Mouse (Mus musculus): Measurements from ENCODE around the gene Six3. TPM values are rescaled to one million over a fixed set of nuclear protein-coding genes. Genes with fewer than 3 reads are reported as not detected.

Six3 gene
- polyA plus RNA-seq (2012; rRNA removed), result 0.06 and 2.3 TPM in 2 replicates

DNA sequence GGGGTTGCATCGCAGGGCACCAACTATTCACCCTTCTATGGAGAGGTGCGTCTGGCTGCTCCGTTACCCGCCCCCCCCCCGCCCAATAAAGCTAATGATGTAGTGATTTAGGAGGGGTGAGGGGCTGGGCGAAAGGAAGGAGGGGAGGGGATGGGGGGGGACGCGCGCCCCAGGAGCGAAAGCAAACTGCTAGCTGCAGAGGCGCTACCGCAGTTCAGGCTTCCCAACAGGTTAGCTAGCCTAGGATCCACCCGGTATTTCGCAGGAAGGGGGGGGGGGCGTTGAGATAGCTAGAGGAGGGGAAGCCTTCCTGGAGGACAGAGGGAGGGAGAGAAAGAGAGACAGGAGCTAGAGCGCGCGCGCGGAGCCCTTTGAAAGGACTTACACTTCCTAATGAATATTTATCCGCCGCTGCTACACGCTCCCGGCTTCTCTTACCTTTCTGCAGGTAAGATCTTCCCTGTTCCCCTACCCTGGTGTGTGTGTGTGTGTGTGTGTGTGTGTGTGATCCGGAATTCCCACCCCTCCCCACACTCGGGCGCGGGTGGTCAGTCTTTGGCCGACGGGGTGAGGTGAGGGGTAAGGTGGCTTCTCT is at the start of gene Six3:
Gene Six3, plus strand, starts transcription at position 343 of the 595 bp plus-strand sequence.
- Histone ChIP-seq H3K4me1 (ENCODE audit: control insufficient read depth, insufficient read depth, low read length) (no peaks in the 10 kb centered on the region), H3K27ac (ENCODE audit: insufficient read depth, low read length) (no peak within 1 kb of the TSS), H3K4me3 (ENCODE audit: insufficient read depth, low read length) (0 out of 2 replicates have a peak within 1 kb of the TSS, but pooled peaks have one; percentile 16)
- TF ChIP-seq CTCF (IDR thresholded peaks at IDR 0.05; ENCODE audit: extremely low read depth, insufficient read depth, low read length), result no peak
- no peak for TF ChIP-seq POLR2A (IDR thresholded peaks at IDR 0.05; ENCODE audit: extremely low read depth, insufficient read depth, low read length)

DNA sequence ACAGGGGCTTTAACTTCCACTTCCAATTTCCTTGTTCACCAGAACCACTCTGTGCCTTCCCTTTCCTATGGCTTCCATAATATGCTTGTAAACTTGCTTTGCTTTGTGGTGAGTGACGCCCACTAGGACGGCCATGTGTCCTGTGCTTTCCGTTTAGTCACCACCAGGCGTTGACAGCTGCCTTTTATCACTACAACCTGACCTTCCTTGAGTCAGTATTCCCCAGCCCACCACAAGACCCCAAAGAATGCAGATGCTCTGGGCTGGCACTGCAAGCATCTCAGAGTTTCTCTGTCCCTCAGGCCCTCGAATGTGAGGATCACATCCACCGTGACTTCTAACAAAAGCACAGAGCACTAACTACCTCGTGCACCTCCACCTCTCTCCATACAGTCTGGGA is 49.3 kb upstream of the Six3 start:
- no peak overlapping the region for H3K27ac ChIP-seq (ENCODE audit: insufficient read depth, low read length)
- TF ChIP-seq CTCF (IDR thresholded peaks at IDR 0.05; ENCODE audit: extremely low read depth, insufficient read depth, low read length) (no peak), POLR2A (IDR thresholded peaks at IDR 0.05; ENCODE audit: extremely low read depth, insufficient read depth, low read length) (no peak)
- H3K4me3 ChIP-seq (ENCODE audit: insufficient read depth, low read length), result no peak overlapping the region
- H3K4me1 ChIP-seq (ENCODE audit: control insufficient read depth, insufficient read depth, low read length), result no peaks in the 10 kb centered on the region

DNA sequence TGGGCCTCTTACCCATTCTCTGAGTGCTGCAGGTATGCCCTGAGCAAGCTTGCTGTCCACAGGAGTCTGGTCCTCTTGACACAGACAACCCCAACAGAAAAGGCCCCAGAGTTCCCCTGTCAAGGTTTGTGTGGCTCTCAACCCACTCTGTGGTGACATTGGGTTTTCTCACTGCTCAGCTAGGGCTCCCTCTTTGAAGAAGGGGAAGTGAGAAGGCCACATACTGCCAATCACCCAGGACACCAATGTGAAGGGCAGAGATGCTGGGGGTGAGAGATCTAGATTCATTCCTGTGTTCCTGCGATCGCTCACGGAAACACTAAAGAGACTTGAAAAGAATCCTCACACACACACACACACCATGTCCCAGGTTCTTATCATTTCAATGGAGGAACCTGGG is 39.4 kb upstream of the Six3 start:
- Histone ChIP-seq H3K4me1 (ENCODE audit: control insufficient read depth, insufficient read depth, low read length) (no peaks in the 10 kb centered on the region), H3K27ac (ENCODE audit: insufficient read depth, low read length) (no peak overlapping the region), H3K4me3 (ENCODE audit: insufficient read depth, low read length) (no peak overlapping the region)
- TF ChIP-seq CTCF (IDR thresholded peaks at IDR 0.05; ENCODE audit: extremely low read depth, insufficient read depth, low read length), result no peak
- no peak for TF ChIP-seq POLR2A (IDR thresholded peaks at IDR 0.05; ENCODE audit: extremely low read depth, insufficient read depth, low read length)

DNA sequence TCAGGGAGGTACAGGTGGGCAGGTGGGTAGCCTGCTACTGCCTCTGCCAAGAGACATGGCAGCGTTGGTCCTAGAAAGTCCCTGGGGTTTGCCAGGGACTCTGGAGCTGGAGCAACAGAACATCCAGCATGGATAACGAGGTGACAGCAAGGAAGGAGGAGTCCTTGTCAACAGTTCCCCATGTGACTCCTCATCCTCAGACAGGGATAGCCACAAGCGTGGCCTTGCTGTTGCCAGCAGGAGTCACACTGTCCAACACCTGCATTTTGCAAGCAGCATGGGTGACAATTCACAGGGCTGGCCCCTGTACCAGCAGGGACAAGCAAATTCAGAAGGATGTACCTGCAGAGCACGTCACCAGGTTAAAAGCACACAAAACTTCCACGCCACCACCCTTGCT is 35.1 kb upstream of the Six3 start:
- Histone ChIP-seq H3K4me1 (ENCODE audit: control insufficient read depth, insufficient read depth, low read length) (no peaks in the 10 kb centered on the region), H3K27ac (ENCODE audit: insufficient read depth, low read length) (no peak overlapping the region), H3K4me3 (ENCODE audit: insufficient read depth, low read length) (no peak overlapping the region)
- TF ChIP-seq CTCF (IDR thresholded peaks at IDR 0.05; ENCODE audit: extremely low read depth, insufficient read depth, low read length), result no peak
- TF ChIP-seq POLR2A (IDR thresholded peaks at IDR 0.05; ENCODE audit: extremely low read depth, insufficient read depth, low read length), result no peak

GRCm38 (mm10) chr17:85579350-85579749 is 34.1 kb upstream of the Six3 start:
- H3K4me1 ChIP-seq (ENCODE audit: control insufficient read depth, insufficient read depth, low read length), result no peaks in the 10 kb centered on the region
- TF ChIP-seq CTCF (IDR thresholded peaks at IDR 0.05; ENCODE audit: extremely low read depth, insufficient read depth, low read length) (no peak), POLR2A (IDR thresholded peaks at IDR 0.05; ENCODE audit: extremely low read depth, insufficient read depth, low read length) (no peak)
- H3K27ac ChIP-seq (ENCODE audit: insufficient read depth, low read length), result no peak overlapping the region
- no peak overlapping the region for H3K4me3 ChIP-seq (ENCODE audit: insufficient read depth, low read length)

- Histone ChIP-seq H3K27ac (ENCODE audit: insufficient read depth, low read length) (no peak overlapping the region), H3K4me1 (ENCODE audit: control insufficient read depth, insufficient read depth, low read length) (no peaks in the 10 kb centered on the region), H3K4me3 (ENCODE audit: insufficient read depth, low read length) (no peak overlapping the region)
- TF ChIP-seq POLR2A (IDR thresholded peaks at IDR 0.05; ENCODE audit: extremely low read depth, insufficient read depth, low read length), result no peak
- no peak for TF ChIP-seq CTCF (IDR thresholded peaks at IDR 0.05; ENCODE audit: extremely low read depth, insufficient read depth, low read length)
These were observed 33.2 kb upstream of the Six3 start for GRCm38 (mm10) chr17:85580221-85580620.

GRCm38 (mm10) chr17:85584170-85584569 is 29.2 kb upstream of the Six3 start:
- no peak for TF ChIP-seq CTCF (IDR thresholded peaks at IDR 0.05; ENCODE audit: extremely low read depth, insufficient read depth, low read length)
- no peak for TF ChIP-seq POLR2A (IDR thresholded peaks at IDR 0.05; ENCODE audit: extremely low read depth, insufficient read depth, low read length)
- Histone ChIP-seq H3K4me3 (ENCODE audit: insufficient read depth, low read length) (no peak overlapping the region), H3K4me1 (ENCODE audit: control insufficient read depth, insufficient read depth, low read length) (no peaks in the 10 kb centered on the region), H3K27ac (ENCODE audit: insufficient read depth, low read length) (no peak overlapping the region)

- TF ChIP-seq CTCF (IDR thresholded peaks at IDR 0.05; ENCODE audit: extremely low read depth, insufficient read depth, low read length) (no peak), POLR2A (IDR thresholded peaks at IDR 0.05; ENCODE audit: extremely low read depth, insufficient read depth, low read length) (no peak)
- H3K4me1 ChIP-seq (ENCODE audit: control insufficient read depth, insufficient read depth, low read length), result no peaks in the 10 kb centered on the region
- no peak overlapping the region for H3K27ac ChIP-seq (ENCODE audit: insufficient read depth, low read length)
- H3K4me3 ChIP-seq (ENCODE audit: insufficient read depth, low read length), result no peak overlapping the region
These were observed 28.8 kb upstream of the Six3 start for GRCm38 (mm10) chr17:85584573-85584972.

DNA sequence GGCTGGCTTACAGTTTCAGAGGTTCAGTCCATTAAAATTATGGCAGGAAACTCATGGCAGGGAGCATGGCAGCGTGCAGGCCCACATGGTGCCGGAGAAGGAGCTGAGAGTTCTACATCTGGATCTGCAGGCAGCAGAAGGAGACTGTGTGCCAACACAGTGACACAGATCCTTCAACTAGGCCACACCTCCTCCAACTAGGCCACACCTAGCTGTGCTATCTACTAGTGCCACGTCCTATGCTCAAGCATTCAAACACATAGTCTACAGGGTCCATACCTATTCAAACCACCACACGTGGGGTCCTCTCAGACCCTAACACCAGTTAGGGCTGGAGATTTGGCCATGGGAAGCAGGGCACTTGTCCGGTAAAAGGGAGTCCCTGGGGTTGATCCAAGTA is 27.6 kb upstream of the Six3 start:
- Histone ChIP-seq H3K4me1 (ENCODE audit: control insufficient read depth, insufficient read depth, low read length) (no peaks in the 10 kb centered on the region), H3K4me3 (ENCODE audit: insufficient read depth, low read length) (no peak overlapping the region), H3K27ac (ENCODE audit: insufficient read depth, low read length) (no peak overlapping the region)
- TF ChIP-seq CTCF (IDR thresholded peaks at IDR 0.05; ENCODE audit: extremely low read depth, insufficient read depth, low read length), result no peak
- no peak for TF ChIP-seq POLR2A (IDR thresholded peaks at IDR 0.05; ENCODE audit: extremely low read depth, insufficient read depth, low read length)

- Histone ChIP-seq H3K27ac (ENCODE audit: insufficient read depth, low read length) (no peak overlapping the region), H3K4me1 (ENCODE audit: control insufficient read depth, insufficient read depth, low read length) (no peaks in the 10 kb centered on the region), H3K4me3 (ENCODE audit: insufficient read depth, low read length) (no peak overlapping the region)
- no peak for TF ChIP-seq POLR2A (IDR thresholded peaks at IDR 0.05; ENCODE audit: extremely low read depth, insufficient read depth, low read length)
These were observed 21.4 kb upstream of the Six3 start for GRCm38 (mm10) chr17:85591976-85592375.
